Mouse (Mus musculus): ENCODE measurements at regions not wholly inside any gene's neighbourhood (a gene's known extent, or its start where the extent isn't known, plus 50 kb on each side); places are given as distances from the start of the nearest gene placed in this dataset.

DNA sequence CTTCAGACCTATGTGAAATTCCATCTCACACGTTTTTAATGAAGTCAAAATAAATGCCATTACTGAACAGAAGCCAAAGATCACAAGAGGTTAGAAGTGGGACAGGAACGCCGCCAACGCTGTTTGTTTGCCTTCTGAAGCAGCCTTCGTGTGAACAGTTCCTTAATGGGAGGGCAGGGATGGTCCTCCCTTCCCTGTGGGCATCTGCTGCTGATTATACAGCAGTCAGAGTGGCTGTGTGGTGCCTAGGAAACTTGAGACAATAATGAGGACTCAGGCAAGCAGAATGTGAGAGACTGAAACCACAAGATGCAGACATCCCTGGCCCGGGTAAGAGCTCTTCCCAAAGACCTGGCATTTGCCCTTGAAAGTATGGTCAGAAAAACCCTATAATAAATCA is 164.3 kb downstream of the Cxcl12 start:
- no peak for DNase-seq (ENCODE audit: low read depth)

DNA sequence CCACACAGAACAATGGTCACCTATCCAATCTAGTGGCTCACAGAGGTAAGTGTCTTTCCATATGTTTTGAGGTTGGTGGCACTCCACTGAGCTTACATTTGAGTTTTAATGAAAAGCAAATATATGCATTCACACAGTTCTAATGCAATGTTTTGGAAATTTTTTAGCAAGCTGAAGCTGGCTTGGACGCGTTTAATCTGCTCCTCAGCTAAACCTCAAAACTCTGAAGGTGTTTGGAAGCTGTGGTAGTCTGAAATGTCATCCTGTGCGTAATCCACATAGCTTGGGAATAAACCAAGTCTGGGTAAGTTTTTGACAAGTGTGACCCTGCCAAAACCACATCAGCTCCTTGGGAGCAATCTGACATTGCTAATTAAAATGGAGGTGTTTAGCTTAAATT is 173.8 kb downstream of the Cxcl12 start:
- DNase-seq (ENCODE audit: low read depth): no peak

DNA sequence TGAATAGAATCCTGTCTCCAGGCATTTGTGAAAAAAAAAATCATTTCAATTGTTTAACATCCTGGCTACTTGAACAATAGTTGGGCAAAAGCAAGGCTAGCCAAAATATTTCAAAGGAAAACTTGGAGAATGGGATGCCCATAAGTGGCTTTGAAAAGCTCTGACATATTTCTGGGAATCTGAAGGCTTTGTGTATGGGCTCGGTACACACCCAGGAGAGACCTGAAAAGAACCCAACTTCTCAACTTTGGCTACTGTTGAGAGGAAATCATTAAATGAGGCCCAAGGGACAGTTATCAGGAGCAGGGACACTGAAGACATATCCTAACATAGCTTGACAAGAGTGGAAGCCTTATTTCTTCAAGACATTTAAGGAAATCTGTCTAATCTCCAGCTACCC is 179.0 kb downstream of the Cxcl12 start:
- no peak for DNase-seq (ENCODE audit: low read depth)

DNA sequence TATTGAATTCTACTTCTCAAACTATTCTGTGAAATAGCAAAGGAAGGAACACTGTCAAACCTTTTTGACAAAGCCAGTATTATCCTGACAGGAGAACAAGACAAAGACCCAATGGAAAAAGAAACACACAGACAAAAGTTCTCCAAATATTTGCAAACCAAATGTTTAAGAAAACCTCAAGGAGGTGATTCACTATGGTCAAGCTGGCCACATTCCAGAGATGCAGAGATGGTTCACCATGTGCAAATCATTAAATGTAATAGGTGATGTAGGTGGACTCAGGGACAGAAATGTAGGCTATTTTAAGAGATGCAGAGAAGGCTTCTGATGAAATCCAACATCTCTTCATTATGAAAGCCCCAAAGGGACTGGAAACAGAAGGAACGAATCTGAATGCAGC is 183.5 kb downstream of the Cxcl12 start:
- DNase-seq (ENCODE audit: low read depth): no peak

DNA sequence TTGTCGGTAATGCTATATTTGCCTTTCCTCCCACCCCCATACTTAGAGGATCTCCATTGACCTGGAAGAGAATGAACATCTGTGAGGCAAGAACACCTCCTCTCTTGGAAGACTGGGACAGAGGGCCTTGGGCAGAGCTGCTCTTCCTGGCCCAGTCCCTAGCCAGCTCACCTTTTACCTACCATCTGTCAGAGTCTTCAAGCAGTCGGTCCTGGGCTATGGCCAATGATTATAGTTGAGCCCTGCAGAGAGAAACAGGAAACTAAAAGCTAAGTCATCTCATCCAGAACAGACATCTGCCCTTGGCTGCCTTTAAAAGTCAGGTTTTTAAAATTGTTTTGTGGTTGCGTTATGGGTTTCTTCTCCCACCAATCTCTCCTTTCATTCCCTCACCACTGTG is 184.8 kb downstream of the Cxcl12 start:
- DNase-seq (ENCODE audit: low read depth): no peak

DNA sequence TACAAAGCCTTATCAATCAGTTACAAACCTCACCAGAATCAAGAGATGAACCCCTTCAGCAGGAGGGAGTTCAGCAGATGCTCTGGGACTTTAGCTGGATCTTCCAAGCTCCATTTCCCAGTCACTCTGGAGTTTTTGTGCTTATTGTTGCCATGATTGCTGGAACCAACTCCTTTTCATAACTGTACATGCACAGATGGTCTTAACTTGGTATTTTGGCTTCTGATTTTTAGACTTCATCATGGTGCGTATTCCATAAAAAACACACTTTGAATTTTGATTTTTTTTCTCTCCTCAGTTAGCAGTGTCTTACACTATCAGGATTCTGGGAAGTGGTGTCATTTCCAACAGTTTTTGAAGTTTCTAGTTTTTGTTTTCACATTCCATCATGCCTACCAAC is 187.8 kb downstream of the Cxcl12 start:
- no peak for DNase-seq (ENCODE audit: low read depth)

DNA sequence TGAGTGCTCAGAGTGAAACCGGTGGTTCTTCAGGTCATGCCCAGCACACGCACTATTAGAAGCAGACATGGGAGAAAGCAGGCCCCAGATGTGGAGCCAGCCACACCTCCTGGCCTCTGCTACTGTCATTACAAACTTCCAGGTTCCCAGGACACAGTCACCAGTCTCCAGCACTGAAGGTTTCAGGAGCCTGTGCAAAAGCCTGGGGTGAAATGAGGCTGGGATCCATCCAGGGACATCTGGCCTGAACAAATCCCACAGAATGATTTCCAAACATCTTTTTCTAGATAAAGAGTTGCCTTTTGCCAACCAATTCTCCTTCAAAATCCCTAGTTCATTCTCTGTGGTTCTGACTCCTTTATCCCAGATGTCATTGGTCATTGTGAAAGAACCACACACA is 191.1 kb downstream of the Cxcl12 start:
- no peak for DNase-seq (ENCODE audit: low read depth)

DNA sequence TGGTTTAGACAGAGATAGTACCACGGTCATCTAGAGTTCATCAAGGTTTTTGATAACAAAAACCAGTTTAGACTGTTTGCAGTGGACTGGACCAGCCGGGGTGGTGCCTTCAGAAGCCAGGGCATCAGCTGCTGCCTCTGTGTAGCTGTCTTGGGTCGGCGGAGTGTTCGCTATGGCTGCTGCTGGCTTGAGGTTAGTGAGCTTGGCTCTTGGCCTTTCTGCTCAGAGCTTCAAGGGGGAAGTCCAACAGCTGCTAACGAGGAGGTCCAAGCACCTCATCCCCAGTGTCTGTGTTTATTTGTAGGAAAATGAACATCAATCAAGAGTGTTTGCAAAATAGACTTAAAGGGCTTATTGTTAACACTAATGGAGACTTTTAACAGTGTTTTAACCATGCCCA is 198.2 kb downstream of the Cxcl12 start:
- DNase-seq (ENCODE audit: low read depth): no peak

DNA sequence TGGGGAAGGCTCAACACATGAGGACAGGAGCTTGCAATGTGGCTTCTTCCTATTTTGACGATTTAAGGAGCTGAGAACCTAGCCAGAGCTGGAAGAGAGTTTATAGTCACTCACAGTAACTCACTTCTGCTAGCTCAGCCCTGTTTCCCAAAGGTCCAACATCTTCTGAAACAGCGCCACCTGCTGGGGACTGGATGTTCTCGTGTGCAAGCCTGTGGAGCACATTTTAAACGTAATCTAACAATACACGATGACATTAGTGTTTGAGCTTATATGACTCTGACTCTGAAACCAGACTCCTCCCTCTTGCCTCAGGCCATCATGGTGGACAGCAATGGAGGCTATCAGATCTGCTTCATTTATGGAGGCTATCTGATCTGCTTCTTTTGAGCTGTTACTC is 207.7 kb downstream of the Cxcl12 start:
- DNase-seq (ENCODE audit: low read depth): peak; percentile 3

DNA sequence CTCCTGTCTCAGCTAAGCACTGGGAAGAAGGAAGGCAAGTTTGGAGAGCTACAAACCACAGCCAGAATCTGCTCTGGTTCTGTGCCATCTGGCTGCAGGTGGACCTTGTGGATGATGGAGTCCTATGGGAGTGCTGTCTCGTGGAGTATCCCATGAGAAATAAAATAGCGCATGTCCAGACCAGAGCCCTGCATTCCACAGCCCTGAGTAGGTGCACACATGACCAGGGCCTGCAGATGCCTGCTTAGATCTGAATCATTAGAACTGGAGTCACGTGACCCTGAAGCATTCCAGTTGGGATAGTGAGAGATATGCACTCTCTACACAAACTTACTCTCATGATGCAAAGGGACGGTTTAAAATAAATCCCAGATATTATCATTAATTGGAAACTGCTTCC is 211.6 kb downstream of the Cxcl12 start:
- DNase-seq (ENCODE audit: low read depth): no peak

DNA sequence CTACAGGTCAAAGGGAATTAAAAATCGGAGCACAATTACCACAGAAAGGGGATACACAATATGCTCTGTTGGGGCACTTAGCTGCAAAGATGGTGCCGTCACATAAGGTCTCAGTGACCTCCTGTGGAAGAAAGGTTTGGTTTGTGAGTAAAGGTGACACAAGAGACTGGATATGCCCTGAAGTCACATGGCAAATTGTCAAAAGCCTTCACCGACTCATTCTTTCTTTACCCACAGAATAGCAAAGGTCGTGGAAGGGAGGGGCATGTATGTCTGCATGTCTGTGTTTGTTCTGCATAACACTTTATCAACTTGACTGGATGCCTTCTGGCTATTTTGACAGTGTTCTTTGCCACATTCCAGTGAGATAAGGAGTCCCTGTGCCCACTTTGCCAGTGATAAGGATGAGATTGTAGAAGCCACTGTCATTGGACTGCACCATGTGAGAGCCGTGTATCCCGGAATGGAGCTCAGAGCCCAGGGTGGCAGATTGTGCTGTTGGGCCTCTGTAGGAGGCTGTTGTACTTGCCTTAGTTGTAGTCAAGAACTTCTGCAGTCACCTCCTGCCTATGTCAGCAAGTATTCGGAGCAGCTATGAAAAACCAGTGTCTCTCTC is 222.0 kb downstream of the Cxcl12 start:
- DNase-seq (ENCODE audit: low read depth): no peak

DNA sequence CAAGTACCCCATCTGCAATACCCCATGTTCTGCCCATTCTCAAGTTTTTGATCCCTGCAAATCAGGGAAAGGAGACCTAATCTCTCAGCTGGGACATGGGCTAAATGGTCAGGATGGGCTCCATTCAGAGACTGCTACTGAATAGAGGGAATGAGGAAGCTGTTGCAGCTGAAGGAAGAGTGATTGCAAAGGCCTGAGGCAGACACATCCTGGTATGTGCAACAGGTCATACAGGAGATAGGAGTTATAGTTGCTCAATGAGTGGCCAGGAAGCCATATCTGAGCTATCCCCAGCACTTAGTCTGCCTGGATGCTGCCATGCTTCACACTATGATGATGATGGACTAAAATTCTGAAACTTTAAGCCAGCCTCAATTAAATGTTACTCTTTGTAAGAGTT is 225.1 kb downstream of the Cxcl12 start:
- DNase-seq (ENCODE audit: low read depth): no peak

DNA sequence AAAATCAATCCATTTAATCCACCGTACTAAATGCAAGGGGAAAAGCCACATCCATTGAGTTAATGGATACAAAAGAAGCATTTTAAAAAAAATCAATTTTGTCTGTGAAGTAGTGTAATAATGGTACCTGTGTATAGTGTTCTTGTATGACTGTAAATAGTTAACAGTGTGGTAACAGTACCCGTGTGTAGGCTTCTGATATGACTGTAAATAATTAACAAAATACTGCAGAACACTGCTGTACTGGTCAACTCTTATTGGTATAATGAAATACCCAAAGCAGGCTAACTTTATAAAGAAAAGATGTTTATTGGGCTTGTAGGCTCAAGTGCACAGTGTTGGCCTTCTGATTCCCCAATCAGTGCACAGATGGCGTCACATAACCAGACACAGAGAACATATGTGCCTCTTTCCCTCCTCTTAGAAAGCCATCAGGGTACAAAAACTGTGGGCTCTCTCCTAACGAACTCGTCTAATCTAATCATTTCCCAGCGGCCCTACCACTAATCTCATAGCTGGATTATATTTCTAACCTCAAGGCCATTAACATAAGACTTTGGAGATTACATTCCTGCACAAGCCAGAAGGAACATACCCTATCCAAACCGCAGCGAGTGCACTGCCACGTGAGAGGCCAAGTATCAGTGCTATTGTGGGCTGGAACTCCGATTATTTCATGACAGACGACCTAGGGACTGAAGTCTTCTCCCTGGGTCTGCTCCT is 237.4 kb downstream of the Cxcl12 start:
- no peak for DNase-seq (ENCODE audit: low read depth)

DNA sequence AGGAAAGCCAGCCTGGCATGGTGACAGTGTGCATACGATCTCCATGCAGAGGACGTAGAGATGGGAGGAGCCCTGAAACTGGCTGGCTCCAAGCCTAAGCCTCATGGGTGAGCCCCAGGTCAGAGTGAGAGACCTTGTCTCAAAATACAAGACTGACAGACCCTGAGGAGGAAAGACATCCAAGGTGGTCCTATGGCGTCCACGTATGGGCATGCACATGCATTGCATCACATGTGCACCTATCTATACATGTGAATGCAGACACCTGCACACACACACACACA is 237.9 kb downstream of the Cxcl12 start:
- DNase-seq (ENCODE audit: low read depth): no peak

DNA sequence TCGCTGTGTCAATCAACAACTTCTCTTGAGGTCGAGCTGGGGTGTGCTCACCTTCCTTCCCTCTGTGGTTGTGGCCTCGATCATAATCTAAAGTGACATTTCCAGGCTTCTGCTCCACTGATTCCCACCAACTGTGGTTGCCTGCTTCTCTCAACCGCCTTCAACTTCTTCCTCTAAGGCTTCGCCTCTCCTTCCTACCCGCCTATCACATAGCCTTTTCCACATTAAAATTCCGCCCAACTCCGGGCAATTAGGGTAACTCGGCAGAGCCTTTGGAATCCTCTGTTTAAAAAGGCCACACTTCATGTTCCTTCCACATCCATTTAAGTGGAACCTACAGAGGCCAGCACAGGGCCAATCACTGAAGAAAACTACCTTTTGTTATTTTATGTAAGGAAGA is 238.4 kb downstream of the Cxcl12 start:
- no peak for DNase-seq (ENCODE audit: low read depth)

DNA sequence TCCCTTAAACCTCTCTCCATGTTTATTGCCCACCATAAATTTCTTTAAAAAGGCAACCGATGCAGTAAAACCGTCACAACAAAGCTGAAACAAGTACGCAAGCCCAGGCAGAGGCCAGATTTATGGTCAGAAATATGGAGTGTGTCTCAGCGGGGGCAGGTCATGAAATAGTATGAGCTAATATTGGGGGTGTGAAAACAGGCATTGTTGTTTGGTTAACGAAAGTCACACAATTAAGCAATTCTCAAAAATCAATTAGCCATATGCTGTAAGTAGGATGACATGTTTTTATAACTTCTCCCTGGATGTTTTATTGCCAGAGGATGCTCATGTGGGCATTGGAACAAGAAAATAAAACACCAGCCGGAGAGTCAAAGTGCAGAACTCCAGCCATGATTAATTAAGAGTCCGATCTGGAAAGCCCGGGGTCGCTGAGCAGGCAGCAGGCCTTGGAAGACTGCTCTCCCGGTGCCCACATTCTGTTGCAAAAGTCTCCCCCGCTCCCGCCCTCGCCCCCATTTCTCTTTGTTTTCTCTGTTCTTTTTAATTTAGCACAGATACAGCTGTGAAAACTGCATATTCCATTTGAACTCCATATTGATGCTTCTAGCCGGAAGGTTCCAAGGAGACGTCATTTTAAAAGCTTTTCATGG is 239.0 kb downstream of the Cxcl12 start:
- DNase-seq (ENCODE audit: low read depth): no peak

DNA sequence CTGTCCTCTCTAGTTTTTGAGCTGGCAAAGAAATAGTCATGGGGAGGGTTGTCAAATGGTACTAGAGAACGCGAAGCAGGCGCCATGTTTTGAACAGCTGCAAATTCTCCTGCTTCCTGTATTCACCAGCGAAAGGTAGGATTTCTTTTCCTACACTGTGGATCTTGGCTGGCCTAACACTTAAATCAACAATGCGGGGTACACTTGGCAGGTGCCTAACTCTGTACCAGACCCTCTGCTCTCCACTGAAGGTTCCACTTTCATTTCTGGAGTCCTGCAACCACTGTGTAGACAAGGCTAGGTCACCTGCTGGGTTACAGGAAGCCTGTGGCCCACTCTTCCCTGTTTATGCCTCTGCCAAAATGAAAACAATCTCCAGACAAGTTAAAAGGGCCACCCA is 239.6 kb downstream of the Cxcl12 start:
- no peak for DNase-seq (ENCODE audit: low read depth)

DNA sequence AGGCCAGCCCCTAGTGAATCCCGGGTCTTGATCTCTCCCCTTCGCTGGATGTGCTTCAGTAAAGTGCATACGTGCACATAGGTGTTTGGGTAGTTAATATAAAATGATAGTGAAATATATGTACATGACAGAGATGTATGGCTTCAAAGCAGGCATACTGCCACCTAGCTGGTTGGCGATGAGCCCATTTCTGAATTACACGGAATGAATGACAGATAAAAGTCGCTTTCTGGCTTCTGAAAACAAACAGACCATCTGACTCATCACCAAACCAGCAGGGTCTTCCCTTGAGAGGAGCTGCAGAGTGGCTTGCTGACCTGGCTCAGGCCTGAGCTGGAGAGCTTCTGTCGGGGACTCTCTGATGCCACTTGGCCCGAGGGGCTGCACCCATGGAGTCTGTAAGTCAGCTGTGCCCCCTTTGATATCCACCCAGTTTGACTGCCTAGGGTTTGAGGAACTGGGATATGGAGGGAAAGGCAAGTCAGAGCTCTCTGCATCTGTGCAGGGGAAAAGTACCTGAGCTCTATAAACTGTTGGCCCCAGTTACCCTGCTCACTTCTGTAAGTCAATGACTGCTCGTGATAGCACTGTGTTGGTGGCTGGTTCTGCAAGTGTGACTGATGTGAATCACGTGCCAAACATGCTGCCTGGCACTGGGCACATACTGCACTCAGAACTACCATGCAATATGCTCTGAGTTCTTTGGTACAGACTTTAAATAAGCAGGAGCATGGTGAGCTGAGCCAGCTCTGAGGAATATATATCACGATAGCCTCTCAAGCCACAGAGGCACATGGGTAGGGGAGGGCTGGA is 240.8 kb downstream of the Cxcl12 start:
- DNase-seq (ENCODE audit: low read depth): no peak

DNA sequence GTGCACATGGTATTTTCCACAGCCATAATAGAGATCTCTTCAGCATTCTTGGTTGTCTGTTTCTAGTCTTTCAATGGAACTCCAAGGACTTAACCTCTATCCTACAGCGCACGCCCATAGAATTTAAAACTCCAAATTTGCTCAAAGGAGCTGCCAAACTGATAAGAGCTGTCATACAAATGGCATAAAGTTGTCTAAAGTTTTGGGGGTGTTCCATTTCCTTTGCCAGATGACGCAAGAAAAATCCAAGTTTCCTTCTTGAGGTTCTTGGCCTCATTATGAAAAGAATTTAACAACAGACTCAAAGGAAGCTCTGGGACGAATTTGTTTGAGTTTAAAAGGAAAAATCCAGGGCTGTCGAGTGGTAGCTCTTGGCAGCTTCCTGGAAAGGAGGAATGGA is 246.6 kb downstream of the Cxcl12 start:
- DNase-seq (ENCODE audit: low read depth): no peak

DNA sequence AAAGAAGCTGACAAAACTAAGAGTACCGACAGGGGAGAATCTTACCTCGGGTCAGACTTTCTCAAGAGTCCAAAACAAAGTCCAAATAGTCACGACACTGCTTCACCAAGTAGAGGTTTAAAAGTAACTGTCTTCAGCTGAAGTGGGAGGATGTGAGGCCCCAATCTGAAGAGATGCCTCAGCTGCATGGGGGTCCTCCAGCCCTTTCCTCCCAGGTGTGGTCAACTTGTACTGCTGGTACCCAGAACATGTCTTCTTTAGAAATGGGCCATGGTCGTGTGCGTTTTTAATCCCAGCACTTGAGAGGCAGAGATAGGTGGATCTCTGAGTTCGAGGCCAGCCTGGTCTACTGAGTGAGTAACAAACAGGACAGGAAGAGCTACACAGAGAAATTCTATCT is 247.6 kb downstream of the Cxcl12 start:
- DNase-seq (ENCODE audit: low read depth): no peak

DNA sequence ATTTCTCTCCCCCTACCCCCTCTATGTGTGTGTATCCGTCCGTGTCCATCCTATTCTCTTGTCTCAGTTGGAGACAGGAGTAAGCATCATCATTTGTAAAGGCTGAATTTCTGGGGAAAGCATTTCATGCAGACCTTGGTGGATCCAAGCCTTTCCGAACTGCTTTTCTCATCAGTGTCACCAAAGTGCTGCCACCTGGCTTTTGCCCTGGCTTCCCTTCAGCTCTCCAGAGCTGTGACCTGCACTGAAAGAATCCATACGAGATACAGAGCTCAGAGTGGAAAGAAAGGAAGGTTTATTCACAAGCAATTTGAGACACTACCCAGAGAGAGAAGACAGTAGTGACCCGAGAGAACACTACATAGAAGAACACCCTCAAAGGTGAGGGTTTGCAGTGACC is 248.1 kb downstream of the Cxcl12 start:
- DNase-seq (ENCODE audit: low read depth): no peak

DNA sequence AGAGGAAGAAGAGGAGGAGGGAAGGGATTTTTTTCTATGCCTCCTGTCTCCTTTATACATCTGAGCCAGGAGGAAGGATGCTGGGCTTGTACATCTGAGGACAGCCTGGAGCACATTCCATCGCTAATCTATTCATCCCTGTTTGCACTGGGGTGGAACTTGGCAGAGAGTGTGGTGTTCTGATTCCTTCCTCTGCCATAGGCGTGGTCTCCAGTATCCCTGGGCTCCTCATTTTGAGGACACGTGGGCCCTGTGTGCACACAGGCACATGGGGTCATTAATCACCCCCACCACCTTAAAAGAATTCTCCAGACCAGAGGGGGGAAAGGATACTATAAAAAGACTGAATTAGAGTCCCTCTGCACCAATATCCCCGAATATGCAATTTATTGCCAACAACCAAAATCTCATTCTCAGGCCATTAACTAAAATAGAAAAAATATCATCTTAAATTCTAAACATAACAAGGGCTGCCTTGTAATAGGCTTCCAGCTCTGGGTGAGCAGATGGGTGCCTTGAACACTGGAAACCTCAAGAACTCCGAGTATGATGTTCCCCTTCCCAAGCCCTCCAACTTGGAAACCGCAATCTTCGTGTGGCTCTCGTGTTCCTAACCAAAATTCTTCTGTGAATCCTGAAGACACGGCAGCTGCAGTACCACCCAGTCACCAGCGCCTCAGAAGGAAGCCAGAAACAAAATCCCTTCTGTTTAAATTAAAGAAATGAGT is 254.7 kb downstream of the Cxcl12 start:
- DNase-seq (ENCODE audit: low read depth): no peak
